Mouse (Mus musculus) intestine, embryonic 15.5 days (tissue): ENCODE data around the gene Syncrip. TPM values are rescaled to one million over a fixed set of nuclear protein-coding genes. Genes with fewer than 3 reads are reported as not detected.
A peak's percentile ranks its signal among the peaks of the same experiment; 100 is the strongest.
"Not testable (repeated sequence)": the region's sequence is repeated elsewhere in the genome, so short reads cannot be mapped to it uniquely, and the experiment has no call there.

Experiments
- ATAC-seq: fragments of 200-750 bp; cut with Nextera tagmentation; 2 replicates; pipeline ENCODE4 v1.8.0; 2017; ENCODE audit warnings: moderate TSS enrichment, moderate library complexity
- H3K27ac ChIP-seq: fragments of 300-500 bp; sonication (generic); 2 replicates; pipeline ENCODE4 v1.5.1; 2015; ENCODE audit warnings: mild to moderate bottlenecking, inconsistent platforms
- H3K27me3 ChIP-seq: fragments of 300-500 bp; sonication (generic); replicated peaks from 2 replicates; pipeline ENCODE4 v1.6.1; 2015; ENCODE audit warnings: inconsistent platforms
- H3K36me3 ChIP-seq: fragments of 300-500 bp; sonication (generic); 2 replicates; pipeline ENCODE4 v1.6.1; 2015; ENCODE audit warnings: inconsistent platforms
- H3K4me1 ChIP-seq: fragments of 300-500 bp; sonication (generic); replicated peaks from 2 replicates; pipeline ENCODE4 v1.6.1; 2015; ENCODE audit warnings: inconsistent platforms
- H3K4me2 ChIP-seq: fragments of 300-500 bp; sonication (generic); replicated peaks from 2 replicates; pipeline ENCODE4 v1.6.1; 2015; ENCODE audit warnings: mild to moderate bottlenecking, inconsistent platforms
- H3K4me3 ChIP-seq: fragments of 300-500 bp; sonication (generic); replicated peaks from 2 replicates; pipeline ENCODE4 v1.5.1; 2015; ENCODE audit warnings: inconsistent platforms
- H3K9ac ChIP-seq: fragments of 300-500 bp; sonication (generic); 2 replicates; pipeline ENCODE4 v1.6.1; 2015; ENCODE audit warnings: inconsistent platforms
- H3K9me3 ChIP-seq: fragments of 300-500 bp; sonication (generic); 2 replicates; pipeline ENCODE4 v1.6.1; 2016; ENCODE audit warnings: inconsistent platforms
- WGBS: fragments of 180-500 bp; shearing (Covaris S2); methylation state at CpG from one replicate; pipeline ENCODE4 v1.1.7; 2015; 5-methylcytosine and 5-hydroxymethylcytosine counted together
- polyA plus RNA-seq: library from polyadenylated mRNA; unstranded; fragments of >200 nt; fragmentation: Nextera tagmentation; extraction: Ambion mirVana; gene quantifications from 2 replicates; pipeline ENCODE4 v1.2.1, GENCODE M21; 2015

The Syncrip gene
- polyA plus RNA-seq, 1 experiment from 2014 or later: 98.9 TPM

GRCm38 (mm10) chr9:88476138-88476537 is 6.2 kb downstream of the Syncrip start:
- Histone ChIP-seq H3K27ac (no peak overlapping the region), H3K9me3 (no peaks in the 10 kb centered on the region), H3K4me1 (no peaks in the 10 kb centered on the region), H3K27me3 (no peaks in the 10 kb centered on the region), H3K4me3 (no peak overlapping the region), H3K36me3 (peaks cover 12% of the 10 kb centered on the region), H3K9ac (no peak overlapping the region), H3K4me2 (no peak overlapping the region)
- no peak for ATAC-seq
- 59% methylated on average over 1 of the region's 1 CpGs for WGBS

DNA sequence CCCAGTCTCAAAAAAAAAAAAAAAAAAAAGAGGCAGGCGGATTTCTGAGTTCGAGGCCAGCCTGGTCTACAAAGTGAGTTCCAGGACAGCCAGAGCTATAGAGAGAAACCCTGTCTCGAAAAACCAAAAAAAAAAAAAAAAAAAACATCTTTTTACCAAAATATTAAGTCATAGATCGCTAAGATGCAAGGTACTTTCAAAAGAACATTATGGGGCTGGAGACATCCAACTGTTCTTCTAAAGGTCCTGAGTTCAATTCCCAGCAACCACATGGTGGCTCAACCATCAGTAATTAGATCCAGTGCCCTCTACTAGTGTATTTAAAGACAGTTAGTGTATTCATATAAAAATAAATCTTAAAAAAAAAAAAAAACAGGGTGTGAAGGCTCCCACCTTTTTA is 21.4 kb downstream of the Syncrip start:
- ATAC-seq, H3K9me3 ChIP-seq, H3K4me3 ChIP-seq, H3K27ac ChIP-seq, H3K4me2 ChIP-seq, H3K9ac ChIP-seq, H3K27me3 ChIP-seq, H3K4me1 ChIP-seq: not testable (repeated sequence)
- H3K36me3 ChIP-seq: peaks cover 10% of the 10 kb centered on the region
- WGBS: 84% methylated on average over 4 of the region's 4 CpGs

DNA sequence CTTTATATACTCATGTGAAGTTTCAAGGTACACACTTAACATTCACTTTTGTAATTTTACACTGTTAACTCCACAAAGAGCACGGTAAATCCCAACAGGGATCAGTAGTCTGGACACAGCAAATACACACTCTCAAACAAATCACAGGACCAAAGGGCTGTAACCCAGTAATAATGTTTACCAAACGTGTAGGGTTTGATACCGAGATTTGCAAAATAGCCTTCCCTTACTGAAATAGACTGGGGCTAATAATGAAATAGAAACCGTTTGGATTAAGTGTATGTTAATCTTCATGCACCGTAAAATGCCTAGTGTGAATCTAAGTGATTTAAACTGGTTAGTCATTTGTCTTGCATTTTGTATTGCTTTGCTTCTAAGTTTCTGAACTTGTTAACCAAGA is 42.4 kb downstream of the Syncrip start:
- no peak for ATAC-seq
- no peak overlapping the region for H3K27ac ChIP-seq
- peak overlapping the region; percentile 80; the same call in 1 of the 2 replicates for H3K4me2 ChIP-seq
- 0 out of 2 replicates have a peak, but pooled peaks cover 3% of the 10 kb centered on the region for H3K36me3 ChIP-seq
- H3K9me3 ChIP-seq: no peaks in the 10 kb centered on the region
- no peak overlapping the region for H3K9ac ChIP-seq
- WGBS: 19% methylated on average over 5 of the region's 5 CpGs
- H3K4me1 ChIP-seq: peaks cover 2% of the 10 kb centered on the region; the same call in 1 of the 2 replicates
- no peaks in the 10 kb centered on the region for H3K27me3 ChIP-seq
- H3K4me3 ChIP-seq: no peak overlapping the region

- H3K4me1 ChIP-seq: peaks cover 2% of the 10 kb centered on the region; the same call in 1 of the 2 replicates
- under 1% methylated on average over 17 of the region's 17 CpGs for WGBS
- H3K4me3 ChIP-seq: peak overlapping the region; percentile 76
- H3K27ac ChIP-seq: peak overlapping the region; percentile 93
- no peaks in the 10 kb centered on the region for H3K9me3 ChIP-seq
- peak; percentile 8 for ATAC-seq
- peak overlapping the region; percentile 85 for H3K9ac ChIP-seq
- no peaks in the 10 kb centered on the region for H3K27me3 ChIP-seq
- H3K36me3 ChIP-seq: no peaks in the 10 kb centered on the region
- H3K4me2 ChIP-seq: peak overlapping the region; percentile 80
Measured at GRCm38 (mm10) chr9:88439238-88439600, 43.2 kb downstream of the Syncrip start.

DNA sequence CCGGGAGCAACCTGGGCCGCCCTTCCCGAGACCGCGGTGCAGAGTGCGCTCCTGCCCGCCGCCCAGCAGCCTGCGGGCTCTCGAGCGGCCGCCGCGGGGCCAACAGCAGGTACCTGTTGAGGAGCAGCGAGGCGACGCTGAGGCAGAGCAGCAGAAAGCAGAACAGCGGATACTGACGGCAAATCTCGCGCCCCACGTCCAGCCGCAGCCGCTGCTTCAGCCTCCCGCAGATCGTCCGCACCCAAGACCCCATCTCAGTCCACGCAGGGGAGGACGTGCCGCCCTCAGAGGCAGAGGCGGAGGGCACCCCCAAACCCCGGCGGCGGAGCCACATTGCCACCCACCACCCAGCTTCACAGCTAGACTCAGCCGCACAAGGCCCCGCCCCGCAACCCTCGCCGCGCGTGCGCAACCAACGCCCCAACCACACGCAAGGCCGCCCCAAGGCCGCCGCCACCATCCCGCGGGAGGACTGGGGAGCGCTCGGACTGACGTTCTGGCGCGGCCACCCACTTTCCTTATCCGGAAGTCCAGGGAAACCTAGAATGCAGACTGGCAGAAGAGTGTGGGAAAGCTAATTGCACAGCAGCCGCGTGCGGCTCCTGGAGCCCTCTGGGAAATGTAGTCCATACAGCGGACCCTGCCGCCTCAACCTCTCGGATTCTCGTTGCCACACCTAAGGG is 43.7 kb downstream of the Syncrip start, which contains the start of gene Snx14:
Gene Snx14, minus strand, starts transcription at position 404 of the 683 bp plus-strand sequence.
- peak within 1 kb of the TSS; percentile 85 for H3K9ac ChIP-seq
- peak; percentile 98 for ATAC-seq
- H3K4me2 ChIP-seq: peak within 1 kb of the TSS; percentile 80
- no peaks in the 10 kb centered on the region for H3K27me3 ChIP-seq
- H3K27ac ChIP-seq: peak within 1 kb of the TSS; percentile 93
- H3K4me1 ChIP-seq: peaks cover 2% of the 10 kb centered on the region; the same call in 1 of the 2 replicates
- WGBS: under 1% methylated on average over 62 of the region's 62 CpGs
- H3K36me3 ChIP-seq: no peaks in the 10 kb centered on the region
- peak within 1 kb of the TSS; percentile 76 for H3K4me3 ChIP-seq
- no peaks in the 10 kb centered on the region for H3K9me3 ChIP-seq

- H3K27ac ChIP-seq: peak overlapping the region; percentile 93
- H3K36me3 ChIP-seq: no peaks in the 10 kb centered on the region
- peak overlapping the region; percentile 76 for H3K4me3 ChIP-seq
- no peaks in the 10 kb centered on the region for H3K9me3 ChIP-seq
- WGBS: under 1% methylated on average over 15 of the region's 15 CpGs
- no peaks in the 10 kb centered on the region for H3K27me3 ChIP-seq
- H3K4me1 ChIP-seq: peaks cover 2% of the 10 kb centered on the region; the same call in 1 of the 2 replicates
- ATAC-seq: peak; percentile 15
- peak overlapping the region; percentile 85 for H3K9ac ChIP-seq
- H3K4me2 ChIP-seq: peak overlapping the region; percentile 80
Measured at GRCm38 (mm10) chr9:88438237-88438554, 44.2 kb downstream of the Syncrip start.

DNA sequence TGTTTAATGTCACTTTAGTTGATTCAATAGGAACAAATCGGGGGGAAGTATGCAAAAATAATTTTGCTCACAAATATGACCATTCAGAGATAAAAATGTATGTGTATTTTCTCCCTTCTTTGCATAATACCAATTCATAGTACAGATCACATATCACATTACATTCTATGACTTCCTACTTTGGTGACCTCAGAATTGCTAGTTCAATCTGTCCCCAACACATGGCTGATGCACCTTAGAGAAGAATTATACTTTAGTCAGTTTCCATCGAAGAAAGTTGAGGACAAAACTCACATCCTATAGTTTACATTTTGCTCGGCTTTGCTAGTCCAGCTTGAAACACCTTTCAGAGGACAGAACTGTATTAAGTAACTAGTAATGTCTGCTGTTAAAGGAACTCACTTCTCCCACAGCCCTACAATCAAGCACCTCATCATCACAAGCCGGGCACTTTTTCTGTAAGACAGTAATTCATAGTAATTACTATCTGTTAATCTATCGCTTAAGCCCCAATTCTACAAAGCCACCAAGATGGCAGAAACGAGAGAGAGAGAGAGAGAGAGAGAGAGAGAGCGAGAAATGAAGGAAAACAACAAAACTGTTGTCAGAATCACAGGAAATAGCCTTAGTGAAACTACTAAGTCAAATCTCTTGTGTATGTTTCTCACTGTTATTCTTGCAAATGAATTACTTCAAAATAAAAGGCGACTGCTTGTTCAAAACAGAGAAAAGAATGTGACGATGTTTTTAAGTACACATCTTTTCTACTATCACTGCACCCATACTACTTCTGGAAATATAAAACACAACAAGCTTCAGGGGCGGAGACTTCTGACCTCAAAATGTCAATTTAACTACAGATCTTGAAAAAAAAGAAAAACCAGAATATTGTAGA is 44.8 kb downstream of the Syncrip start:
- Histone ChIP-seq H3K27me3 (no peaks in the 10 kb centered on the region), H3K4me3 (peak overlapping the region; percentile 76), H3K27ac (no peak overlapping the region), H3K4me2 (peak overlapping the region; percentile 80), H3K9me3 (no peaks in the 10 kb centered on the region), H3K36me3 (no peaks in the 10 kb centered on the region), H3K9ac (peak overlapping the region; percentile 85), H3K4me1 (peaks cover 2% of the 10 kb centered on the region; the same call in 1 of the 2 replicates)
- no peak for ATAC-seq
- 42% methylated on average over 10 of the region's 10 CpGs for WGBS

DNA sequence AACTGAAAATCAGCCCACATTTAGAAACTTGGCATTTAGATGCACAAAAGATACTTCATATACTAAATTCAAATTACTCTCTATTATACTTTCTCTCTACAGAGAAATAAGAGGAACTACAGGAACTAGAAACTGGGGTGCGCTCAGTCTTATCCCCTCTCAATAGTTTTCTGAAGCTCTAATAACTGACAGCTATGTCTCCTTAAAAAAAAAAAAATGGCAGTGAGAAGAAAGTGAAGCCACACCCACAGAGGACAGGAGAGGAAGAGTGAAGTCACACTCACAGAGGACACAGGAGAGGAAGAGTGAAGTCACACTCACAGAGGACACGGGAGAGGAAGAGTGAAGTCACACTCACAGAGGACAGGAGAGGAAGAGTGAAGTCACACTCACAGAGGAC is 58.0 kb downstream of the Syncrip start:
- WGBS: 88% methylated on average over 2 of the region's 2 CpGs
- no peaks in the 10 kb centered on the region for H3K27me3 ChIP-seq
- H3K9me3 ChIP-seq: no peaks in the 10 kb centered on the region
- H3K36me3 ChIP-seq: no peaks in the 10 kb centered on the region
- H3K4me1 ChIP-seq: no peaks in the 10 kb centered on the region
- H3K9ac ChIP-seq: no peak overlapping the region
- no peak for ATAC-seq
- H3K27ac ChIP-seq: no peak overlapping the region
- no peak overlapping the region for H3K4me2 ChIP-seq
- no peak overlapping the region for H3K4me3 ChIP-seq

DNA sequence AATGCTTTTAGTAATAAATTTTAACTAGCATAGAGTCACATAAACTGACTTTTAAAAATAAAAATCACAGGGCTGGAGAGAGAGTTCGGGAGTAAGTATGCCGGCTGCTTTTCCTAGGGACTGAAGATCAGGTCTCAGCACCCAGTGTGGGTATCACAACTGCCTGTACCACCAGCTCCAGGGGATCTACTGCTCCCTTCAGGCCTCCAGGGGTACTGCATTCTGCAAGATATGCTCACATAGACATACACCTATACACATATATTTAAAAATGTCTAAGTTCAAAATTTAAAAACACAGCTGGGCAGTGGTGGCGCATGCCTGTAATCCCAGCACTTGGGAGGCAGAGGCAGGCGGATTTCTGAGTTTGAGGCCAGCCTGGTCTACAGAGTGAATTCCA is 59.9 kb downstream of the Syncrip start:
- no peak overlapping the region for H3K27ac ChIP-seq
- 95% methylated on average over 4 of the region's 4 CpGs for WGBS
- no peaks in the 10 kb centered on the region for H3K27me3 ChIP-seq

GRCm38 (mm10) chr9:88416752-88417151 is 65.6 kb downstream of the Syncrip start:
- Histone ChIP-seq H3K9ac (no peak overlapping the region), H3K4me1 (no peaks in the 10 kb centered on the region), H3K36me3 (no peaks in the 10 kb centered on the region), H3K9me3 (no peaks in the 10 kb centered on the region), H3K27ac (no peak overlapping the region), H3K27me3 (no peaks in the 10 kb centered on the region), H3K4me3 (no peak overlapping the region), H3K4me2 (no peak overlapping the region)
- 73% methylated on average over 1 of the region's 1 CpGs for WGBS
- no peak for ATAC-seq

More for the DNA sequence above, 59.9 kb downstream of the Syncrip start:
- Histone ChIP-seq H3K4me3 (no peak overlapping the region), H3K4me1 (no peaks in the 10 kb centered on the region), H3K36me3 (no peaks in the 10 kb centered on the region), H3K4me2 (no peak overlapping the region), H3K9me3 (no peaks in the 10 kb centered on the region), H3K9ac (no peak overlapping the region)
- no peak for ATAC-seq

GRCm38 (mm10) chr9:88409978-88410377 is 72.4 kb downstream of the Syncrip start:
- H3K4me3 ChIP-seq: no peak overlapping the region
- H3K4me2 ChIP-seq: no peak overlapping the region
- H3K9ac ChIP-seq: no peak overlapping the region
- ATAC-seq: no peak
- 0 out of 2 replicates have a peak, but pooled peaks cover 3% of the 10 kb centered on the region for H3K36me3 ChIP-seq
- no peaks in the 10 kb centered on the region for H3K9me3 ChIP-seq
- H3K27ac ChIP-seq: no peak overlapping the region
- WGBS: 88% methylated on average over 2 of the region's 2 CpGs
- no peaks in the 10 kb centered on the region for H3K27me3 ChIP-seq
- H3K4me1 ChIP-seq: no peaks in the 10 kb centered on the region

- ATAC-seq: no peak
- no peak overlapping the region for H3K4me2 ChIP-seq
- WGBS: 87% methylated on average over 6 of the region's 6 CpGs
Measured at GRCm38 (mm10) chr9:88404515-88404914, 77.9 kb downstream of the Syncrip start.

More at GRCm38 (mm10) chr9:88404515-88404914, 77.9 kb downstream of the Syncrip start:
- Histone ChIP-seq H3K4me1 (no peaks in the 10 kb centered on the region), H3K4me3 (no peak overlapping the region), H3K27ac (no peak overlapping the region), H3K9me3 (no peaks in the 10 kb centered on the region), H3K9ac (no peak overlapping the region), H3K36me3 (peaks cover 6% of the 10 kb centered on the region; the same call in 1 of the 2 replicates), H3K27me3 (no peaks in the 10 kb centered on the region)
